Mouse (Mus musculus) layer of hippocampus, adult 2 months (tissue): Measurements from ENCODE around the gene Emp1. TPM values are rescaled to one million over a fixed set of nuclear protein-coding genes. Genes with fewer than 3 reads are reported as not detected.
A peak's percentile ranks its signal among the peaks of the same experiment; 100 is the strongest.

Experiments
- DNase-seq, 2 experiments: peaks; one replicate each; pipeline ENCODE4 v3.0.0; 2022; ENCODE audit warnings: low spot score in 2 of 2
- H3K27ac ChIP-seq: fragments of 200-600 bp; 2 replicates; pipeline ENCODE4 v1.8.1; 2022
- H3K4me3 ChIP-seq: fragments of 200-600 bp; 2 replicates; pipeline ENCODE4 v1.8.1; 2022; ENCODE audit warnings: mild to moderate bottlenecking
- CTCF ChIP-seq: fragments of 200-600 bp; conservative IDR thresholded peaks from 2 replicates; pipeline ENCODE4 v1.8.1; 2022; ENCODE audit warnings: antibody characterized with exemption, mild to moderate bottlenecking, moderate library complexity
- total RNA-seq, 2 experiments: library from RNA; stranded (reverse); gene quantifications; 2 replicates each; pipeline ENCODE4 v1.2.3; 2021

Gene Emp1
- total RNA-seq, 2 experiments from 2014 or later = 2.0 to 2.8 TPM

GRCm38 (mm10) chr6:135397788-135398187 is 35.4 kb downstream of the Emp1 start:
- Histone ChIP-seq H3K27ac (no peak overlapping the region), H3K4me3 (no peak overlapping the region)
- TF ChIP-seq CTCF = peak; percentile 25; the same call in 1 of the 2 replicates
- no peak for DNase-seq

DNA sequence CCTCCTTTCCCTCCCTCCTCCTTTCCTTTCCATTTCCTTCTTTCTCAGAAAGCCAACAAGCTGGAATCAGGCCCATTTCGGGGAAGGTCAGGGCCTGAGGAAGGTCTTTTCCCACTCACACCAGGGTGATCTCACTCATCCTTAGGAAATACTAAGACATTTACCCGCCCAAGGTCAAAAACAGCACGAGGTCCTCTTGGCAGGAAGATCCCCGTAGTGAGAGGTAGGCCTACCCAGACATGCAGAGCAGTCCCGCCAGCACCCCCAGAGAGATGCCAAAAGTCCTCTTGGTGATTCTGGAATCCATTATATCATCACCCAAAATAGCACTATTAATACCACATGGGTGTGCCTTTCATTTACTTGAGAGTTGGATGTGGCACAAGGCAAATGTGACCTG is 36.5 kb downstream of the Emp1 start:
- Histone ChIP-seq H3K4me3 (no peak overlapping the region), H3K27ac (no peak overlapping the region)
- no peak for DNase-seq
- TF ChIP-seq CTCF = no peak

DNA sequence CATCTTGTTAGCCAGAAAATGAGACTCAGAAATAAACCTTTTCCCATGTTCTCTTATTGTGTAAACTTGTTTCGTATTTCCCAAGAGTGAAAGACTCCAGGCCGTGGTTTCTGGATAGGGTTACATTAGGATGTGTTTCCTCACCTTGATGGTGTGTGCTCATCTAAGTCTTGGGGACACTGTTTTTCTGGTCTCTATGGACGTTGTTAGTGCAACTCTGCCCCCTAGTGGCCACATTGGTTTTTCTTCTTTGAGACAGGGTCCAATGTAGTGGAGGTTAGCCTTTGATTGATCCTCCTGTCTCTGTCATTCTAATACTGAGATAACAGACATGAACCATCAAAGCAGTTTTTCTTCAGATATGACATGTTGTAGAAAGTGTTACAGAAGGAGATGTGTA is 38.0 kb downstream of the Emp1 start:
- no peak overlapping the region for H3K4me3 ChIP-seq
- DNase-seq = peak; percentile 60 to 84
- peak; percentile 90 for TF ChIP-seq CTCF

GRCm38 (mm10) chr6:135405093-135405492 is 42.7 kb downstream of the Emp1 start:
- Histone ChIP-seq H3K27ac (no peak overlapping the region), H3K4me3 (no peak overlapping the region)
- DNase-seq = no peak
- no peak for TF ChIP-seq CTCF

More for the DNA sequence above, 38.0 kb downstream of the Emp1 start:
- H3K27ac ChIP-seq = no peak overlapping the region

DNA sequence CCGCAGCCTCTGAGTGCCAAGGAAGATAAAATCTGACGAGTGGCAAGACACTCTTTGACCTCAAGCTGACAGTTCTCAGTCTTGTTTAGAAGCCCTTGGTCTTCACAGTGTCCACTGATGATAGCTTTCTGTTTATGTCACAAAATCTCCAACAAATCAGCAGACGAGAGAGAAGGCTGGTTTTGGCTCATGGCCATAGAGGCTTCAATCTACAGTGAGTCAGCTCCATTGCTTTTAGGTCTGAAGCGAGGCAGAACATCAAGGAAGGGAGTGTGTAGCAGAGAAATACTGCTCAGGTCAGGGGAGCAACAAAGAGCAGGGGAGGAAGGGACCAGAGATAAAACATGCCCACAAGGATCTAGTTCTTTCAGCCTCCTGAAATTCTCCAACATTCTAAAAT is 45.0 kb downstream of the Emp1 start:
- no peak for TF ChIP-seq CTCF
- Histone ChIP-seq H3K4me3 (no peak overlapping the region), H3K27ac (no peak overlapping the region)
- no peak for DNase-seq

DNA sequence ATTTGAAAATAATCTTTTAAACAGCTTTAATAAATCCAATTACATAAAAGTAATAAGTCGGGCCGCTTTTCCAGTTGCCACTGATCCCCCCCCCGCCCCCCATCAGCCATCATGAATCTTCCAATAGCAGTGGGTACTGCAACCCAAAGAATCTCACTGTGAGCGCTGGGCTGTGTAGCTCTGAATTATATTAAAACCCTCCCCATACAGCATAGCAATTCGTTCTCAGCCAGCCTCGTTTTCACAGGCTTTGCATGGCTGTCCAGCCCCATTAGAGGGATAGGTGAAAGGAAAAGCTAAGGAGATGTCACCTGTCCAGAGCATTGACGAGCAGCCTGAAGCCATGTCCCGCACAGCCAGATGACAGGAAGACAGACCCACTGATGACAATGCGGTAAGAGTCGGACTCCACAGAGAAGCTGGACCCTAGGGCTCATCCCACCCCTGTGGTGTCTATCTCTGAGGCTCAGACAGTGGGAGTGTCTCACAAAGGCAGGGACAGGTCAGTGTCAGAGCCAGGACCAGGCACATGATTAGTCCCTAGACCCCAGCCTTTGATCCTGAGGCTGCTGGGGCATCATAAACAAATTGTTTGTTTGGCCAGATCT is 49.5 kb downstream of the Emp1 start:
- no peak for TF ChIP-seq CTCF
- Histone ChIP-seq H3K4me3 (no peak overlapping the region), H3K27ac (no peak overlapping the region)
- DNase-seq = no peak

DNA sequence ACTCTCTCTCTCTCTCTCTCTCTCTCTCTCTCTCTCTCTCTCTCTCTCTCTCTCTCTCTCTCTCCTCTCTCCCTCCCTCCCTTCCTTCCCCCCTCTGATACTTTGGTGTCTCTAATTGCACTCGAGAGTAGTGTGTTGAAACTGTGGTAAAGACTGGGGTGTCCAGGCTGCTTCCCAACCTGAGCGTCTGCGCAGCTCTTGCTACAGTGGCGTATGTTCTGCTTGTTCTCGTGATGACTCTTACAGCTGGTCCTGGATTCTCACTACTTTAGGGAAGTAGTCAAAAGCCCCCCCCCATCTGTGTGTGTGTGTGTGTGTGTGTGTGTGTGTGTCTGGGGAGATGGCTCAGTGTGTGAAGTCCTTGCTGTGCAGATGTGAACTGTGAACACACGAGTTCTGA is 50.3 kb downstream of the Emp1 start:
- H3K4me3 ChIP-seq = no peak overlapping the region
- H3K27ac ChIP-seq = no peak overlapping the region
- DNase-seq = no peak
- TF ChIP-seq CTCF = no peak

GRCm38 (mm10) chr6:135417459-135417858 is 55.1 kb downstream of the Emp1 start:
- DNase-seq = peak; percentile 74 to 80

GRCm38 (mm10) chr6:135418223-135418824 is 56.0 kb downstream of the Emp1 start:
- no peak for DNase-seq
- Histone ChIP-seq H3K27ac (no peak overlapping the region), H3K4me3 (no peak overlapping the region)
- no peak for TF ChIP-seq CTCF

More at GRCm38 (mm10) chr6:135417459-135417858, 55.1 kb downstream of the Emp1 start:
- peak; percentile 98 for TF ChIP-seq CTCF
- Histone ChIP-seq H3K27ac (no peak overlapping the region), H3K4me3 (no peak overlapping the region)

DNA sequence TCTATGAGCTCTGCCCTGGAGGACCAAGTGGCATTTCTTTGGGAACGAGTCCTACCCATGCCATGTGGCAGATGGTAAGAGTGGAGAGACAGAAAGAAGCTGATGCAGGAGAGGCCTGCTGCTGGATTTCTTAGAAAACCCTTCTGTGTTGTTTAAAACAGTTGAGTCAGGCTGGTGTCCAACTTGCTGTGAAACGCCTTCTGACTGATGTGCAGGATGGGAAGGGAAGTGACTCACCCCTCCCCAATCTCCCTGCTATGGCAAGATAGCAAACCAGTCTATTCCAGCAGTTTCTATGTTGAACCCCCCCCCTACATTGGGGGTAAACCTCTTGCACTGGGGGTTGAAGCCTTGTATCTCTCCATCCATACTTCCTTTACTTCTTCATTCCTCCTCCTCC is 65.9 kb downstream of the Emp1 start:
- H3K27ac ChIP-seq = no peak overlapping the region
- no peak for TF ChIP-seq CTCF
- no peak overlapping the region for H3K4me3 ChIP-seq
- DNase-seq = no peak

GRCm38 (mm10) chr6:135429268-135429909 is 67.0 kb downstream of the Emp1 start:
- Histone ChIP-seq H3K4me3 (no peak overlapping the region), H3K27ac (no peak overlapping the region)
- no peak for TF ChIP-seq CTCF
- DNase-seq = no peak

- DNase-seq = no peak
- H3K27ac ChIP-seq = no peak overlapping the region
- no peak overlapping the region for H3K4me3 ChIP-seq
- no peak for TF ChIP-seq CTCF
Observed at GRCm38 (mm10) chr6:135430441-135430970, 68.2 kb downstream of the Emp1 start.

Other genes with a start within 250 kb of the Emp1 start
- not detected for gene Gprc5d, start 244.3 kb upstream of the Emp1 start, total RNA-seq
- 100 to 1,000 TPM; 161 to 166 TPM for gene Fam234b, start 164.6 kb upstream of the Emp1 start, total RNA-seq
- 10 to 100 TPM; 74.1 to 79.1 TPM for gene Hebp1, start 164.5 kb upstream of the Emp1 start, total RNA-seq
- under 1 TPM in 1 of 2 experiments, not detected in 1; 0.47 TPM for gene Gsg1, start 108.2 kb upstream of the Emp1 start, total RNA-seq
- under 1 TPM in 1 of 2 experiments, not detected in 1; 0.27 TPM for gene Pbp2, start 52.1 kb upstream of the Emp1 start, total RNA-seq